Mouse (Mus musculus): ENCODE measurements around the gene Gabrb1.

The Gabrb1 gene

DNA sequence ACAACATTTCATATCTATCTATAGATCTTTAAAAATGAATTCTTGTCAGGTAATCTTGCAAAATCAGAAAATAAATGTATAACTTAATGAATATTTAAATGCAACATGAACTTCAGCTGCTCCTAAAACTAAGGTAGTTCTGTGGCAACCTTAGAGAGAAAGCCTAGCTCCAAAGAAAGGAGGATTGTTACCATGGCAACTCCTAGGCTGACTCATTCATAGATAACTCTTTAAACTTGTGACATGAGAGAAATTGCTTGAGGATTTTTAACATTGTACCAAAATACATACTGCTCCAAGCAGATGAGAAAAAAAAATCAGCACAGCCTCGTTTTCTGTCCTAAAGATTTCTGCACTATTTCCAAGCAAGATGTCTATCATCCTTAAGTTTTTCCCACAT is 171.1 kb downstream of the Gabrb1 start:
- no peak for DNase-seq (ENCODE audit: low spot score in 2 of 2)

DNA sequence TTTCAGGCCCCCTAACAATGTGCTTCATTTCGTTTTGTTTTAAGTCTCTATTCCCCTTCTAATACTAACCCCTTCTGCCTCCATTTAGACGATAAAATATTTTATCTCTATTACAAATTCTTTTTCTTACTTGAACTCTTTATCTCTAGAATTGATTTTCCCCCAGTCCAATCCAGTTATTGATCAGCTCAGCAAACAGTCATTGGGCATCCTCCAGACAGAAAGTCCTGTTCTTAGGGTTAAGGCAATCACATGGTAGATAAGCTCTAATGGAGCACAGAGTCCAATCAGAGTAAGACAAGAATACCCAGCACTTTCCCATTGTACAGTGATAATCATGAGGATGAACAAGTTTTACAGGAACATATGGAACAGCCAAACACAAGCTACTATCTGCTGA is 172.4 kb downstream of the Gabrb1 start:
- DNase-seq (ENCODE audit: low spot score in 2 of 2), result no peak

DNA sequence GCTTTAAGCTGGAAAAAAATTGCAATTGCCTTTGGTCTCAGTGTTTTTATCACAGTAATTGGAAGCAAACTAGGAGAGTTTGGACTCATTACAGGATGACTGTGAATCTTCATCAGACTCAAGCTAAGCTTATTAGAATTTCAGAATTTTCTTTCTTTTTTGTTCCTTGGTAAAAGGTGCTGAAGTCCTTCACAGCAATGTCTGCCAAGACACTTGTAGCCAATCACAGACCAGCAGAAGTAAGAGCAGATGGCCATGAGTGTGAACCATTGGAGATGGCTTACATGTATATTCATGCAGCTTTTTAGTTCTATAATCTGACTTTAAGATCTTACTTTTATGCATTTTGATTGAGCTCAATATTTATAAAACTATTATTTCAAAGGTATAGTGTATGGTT is 184.3 kb downstream of the Gabrb1 start:
- no peak for DNase-seq (ENCODE audit: low spot score in 2 of 2)

DNA sequence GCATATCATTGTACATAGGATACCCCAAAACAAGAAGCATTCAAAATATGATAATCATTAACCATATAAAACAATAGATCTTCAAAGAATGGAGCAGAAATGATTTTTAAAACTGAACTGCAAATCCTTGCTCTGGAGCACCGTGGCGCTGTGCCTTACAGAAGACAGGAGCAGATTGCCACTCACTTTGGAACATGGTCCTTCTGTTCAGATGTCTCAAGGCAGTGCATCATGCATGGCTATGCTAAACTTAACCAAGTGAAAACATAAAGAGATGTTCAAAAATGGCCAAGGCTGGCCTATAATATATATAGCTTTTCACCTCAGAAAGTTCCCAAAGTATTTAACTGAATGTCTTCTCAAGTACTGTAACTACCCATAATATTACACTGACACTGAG is 240.3 kb downstream of the Gabrb1 start:
- no peak for DNase-seq (ENCODE audit: low spot score in 2 of 2)

- DNase-seq (ENCODE audit: low spot score in 2 of 2), result no peak
Observed at GRCm38 (mm10) chr5:71903399-71903798, 245.5 kb downstream of the Gabrb1 start.

GRCm38 (mm10) chr5:71914028-71914427 is 256.1 kb downstream of the Gabrb1 start:
- no peak for DNase-seq (ENCODE audit: low spot score in 2 of 2)

DNA sequence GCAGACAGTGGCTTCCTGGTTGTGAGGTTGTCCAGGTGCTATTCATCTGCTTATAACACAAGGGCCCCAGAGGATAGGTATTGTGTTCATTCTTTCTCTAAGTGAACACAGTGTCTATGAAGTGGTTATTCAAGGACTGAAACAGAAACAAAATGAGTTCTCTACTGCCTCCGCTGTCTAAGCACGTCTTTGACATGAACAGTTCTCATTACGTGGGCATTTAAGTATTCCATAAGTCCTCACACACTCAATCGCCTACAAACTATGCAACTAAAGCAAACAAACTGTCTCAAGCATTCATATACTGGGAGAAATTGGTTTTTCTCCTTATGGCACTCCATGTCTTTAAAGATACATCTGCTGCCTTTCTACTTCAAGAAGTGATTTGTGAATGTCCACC is 257.8 kb downstream of the Gabrb1 start:
- no peak for DNase-seq (ENCODE audit: low spot score in 2 of 2)

DNA sequence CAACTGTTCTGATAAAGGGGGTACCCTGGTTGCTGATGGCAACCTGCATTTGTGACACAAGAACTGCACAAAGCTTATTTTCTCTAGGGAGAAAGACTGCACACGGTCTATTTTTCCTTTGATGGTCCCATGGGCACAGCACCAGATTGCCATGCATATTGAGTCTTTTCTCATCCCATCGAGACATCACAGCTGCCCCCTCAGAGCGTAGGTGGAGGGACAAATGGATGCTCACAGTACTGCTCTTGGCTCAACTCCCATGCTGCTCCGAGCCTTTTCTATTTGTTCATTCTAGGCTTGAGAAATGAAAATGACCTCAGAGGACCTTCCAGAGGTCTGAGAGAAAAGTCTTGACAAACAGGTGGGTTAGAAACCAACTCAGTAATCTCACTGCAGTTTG is 259.3 kb downstream of the Gabrb1 start:
- no peak for DNase-seq (ENCODE audit: low spot score in 2 of 2)

DNA sequence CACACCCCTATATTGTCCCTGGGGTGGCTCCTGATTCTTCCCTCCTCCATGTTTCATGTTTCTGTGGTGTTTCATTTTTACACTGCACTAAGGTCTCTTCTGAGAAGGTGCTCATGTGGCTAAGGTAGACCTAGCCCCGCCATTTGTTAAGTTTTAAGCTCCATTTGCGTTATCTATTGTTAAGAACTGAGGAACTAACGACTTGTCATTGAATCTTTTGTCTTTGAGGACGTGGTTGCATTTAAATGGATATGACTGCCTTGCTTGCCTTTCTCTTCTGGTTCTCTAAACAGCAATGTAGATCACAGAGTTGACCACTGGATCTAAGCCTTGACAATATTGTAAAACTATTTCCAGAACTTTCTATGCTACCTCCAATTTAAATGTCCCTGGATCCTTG is 265.7 kb downstream of the Gabrb1 start:
- DNase-seq (ENCODE audit: low spot score in 2 of 2), result no peak

GRCm38 (mm10) chr5:71926336-71926735 is 268.4 kb downstream of the Gabrb1 start:
- no peak for DNase-seq (ENCODE audit: low spot score in 2 of 2)

GRCm38 (mm10) chr5:71930036-71930435 is 272.1 kb downstream of the Gabrb1 start:
- DNase-seq (ENCODE audit: low spot score in 2 of 2), result no peak

GRCm38 (mm10) chr5:71951398-71951797 is 293.5 kb downstream of the Gabrb1 start:
- no peak for DNase-seq (ENCODE audit: low spot score in 2 of 2)

DNA sequence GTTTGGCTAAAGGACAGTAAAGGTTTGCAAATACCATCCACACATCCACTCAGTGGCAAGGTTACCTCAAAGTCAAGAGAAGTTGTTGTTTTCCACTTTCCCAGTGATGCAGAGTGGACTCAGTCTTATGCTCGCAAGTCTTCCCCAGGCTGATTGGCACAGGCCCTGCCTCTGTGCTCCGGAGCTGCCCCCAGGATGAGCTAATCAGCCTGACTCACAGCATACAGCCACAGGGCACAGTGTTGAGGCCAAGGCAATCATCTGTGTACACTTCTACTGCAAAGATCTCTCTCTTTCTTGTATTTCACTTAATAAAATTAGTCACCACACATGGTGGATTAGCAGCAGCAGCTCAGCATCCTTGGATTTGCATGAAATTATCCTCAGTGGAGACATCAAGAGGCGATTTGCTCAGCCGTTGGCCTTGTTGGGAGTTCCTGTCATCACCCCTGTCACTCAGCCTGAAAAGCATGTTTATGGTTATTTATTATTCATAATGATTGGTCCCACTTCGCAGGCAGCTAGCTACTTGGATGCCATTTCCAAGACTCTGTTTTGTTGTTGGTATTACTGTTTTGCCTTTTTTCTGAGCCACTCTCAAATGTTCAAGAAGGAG is 297.3 kb downstream of the Gabrb1 start:
- DNase-seq (ENCODE audit: low spot score in 2 of 2), result no peak

- DNase-seq (ENCODE audit: low spot score in 2 of 2), result no peak
Observed at GRCm38 (mm10) chr5:71964876-71965432, 307.0 kb downstream of the Gabrb1 start.

DNA sequence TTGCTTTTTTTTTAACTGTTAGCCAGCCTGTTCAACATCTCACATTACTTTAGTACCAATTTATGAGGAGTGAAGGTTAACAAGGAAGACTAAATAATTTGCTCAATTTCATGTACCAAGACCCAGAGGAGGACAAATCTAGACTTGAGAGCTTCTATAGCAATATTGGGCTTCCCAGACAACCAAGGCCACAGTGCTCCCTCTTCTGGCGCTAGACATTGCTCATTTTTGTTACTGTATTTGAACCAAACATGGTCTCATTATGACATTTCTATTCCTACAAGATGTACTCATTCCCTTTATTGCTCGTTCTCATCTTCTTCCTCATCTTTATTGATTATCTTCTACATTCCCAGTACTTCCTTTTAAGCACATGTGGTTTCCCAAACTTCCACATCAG is 307.6 kb downstream of the Gabrb1 start:
- no peak for DNase-seq (ENCODE audit: low spot score in 2 of 2)

DNA sequence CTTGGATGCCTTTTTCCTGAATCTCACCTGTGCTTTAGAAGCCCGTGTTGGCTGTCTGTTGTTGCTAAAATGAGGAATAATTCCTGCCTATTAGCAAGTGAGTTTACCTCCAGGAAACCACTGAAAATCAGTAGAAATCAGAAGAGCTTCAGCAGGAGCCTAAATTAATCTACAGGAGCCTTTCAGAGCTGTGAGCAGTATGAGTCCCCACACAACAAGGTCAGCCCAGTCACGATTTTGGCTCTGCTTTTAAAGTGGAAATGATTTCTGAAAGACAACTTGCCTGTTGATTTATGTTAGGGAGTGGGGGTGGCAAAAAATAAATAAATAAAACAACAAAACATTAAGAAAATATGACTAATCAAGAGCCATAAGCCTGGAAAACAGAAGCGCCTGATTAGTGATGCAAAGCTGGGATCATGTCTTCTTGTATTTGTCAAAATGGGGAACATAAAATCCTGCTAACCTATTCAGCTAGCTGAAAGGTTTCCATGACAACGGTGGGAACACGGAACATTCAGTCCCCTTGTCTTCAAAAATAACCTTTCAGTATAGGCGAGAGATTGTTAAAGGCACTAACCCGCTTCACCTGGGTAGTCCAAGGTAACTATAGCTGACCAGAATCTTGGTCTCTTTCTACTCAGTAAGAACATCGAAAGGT is 312.4 kb downstream of the Gabrb1 start:
- no peak for DNase-seq (ENCODE audit: low spot score in 2 of 2)

- DNase-seq (ENCODE audit: low spot score in 2 of 2), result no peak
Observed at GRCm38 (mm10) chr5:71972831-71973230, 314.9 kb downstream of the Gabrb1 start.

- no peak for DNase-seq (ENCODE audit: low spot score in 2 of 2)
Observed at GRCm38 (mm10) chr5:71976133-71976532, 318.2 kb downstream of the Gabrb1 start.

DNA sequence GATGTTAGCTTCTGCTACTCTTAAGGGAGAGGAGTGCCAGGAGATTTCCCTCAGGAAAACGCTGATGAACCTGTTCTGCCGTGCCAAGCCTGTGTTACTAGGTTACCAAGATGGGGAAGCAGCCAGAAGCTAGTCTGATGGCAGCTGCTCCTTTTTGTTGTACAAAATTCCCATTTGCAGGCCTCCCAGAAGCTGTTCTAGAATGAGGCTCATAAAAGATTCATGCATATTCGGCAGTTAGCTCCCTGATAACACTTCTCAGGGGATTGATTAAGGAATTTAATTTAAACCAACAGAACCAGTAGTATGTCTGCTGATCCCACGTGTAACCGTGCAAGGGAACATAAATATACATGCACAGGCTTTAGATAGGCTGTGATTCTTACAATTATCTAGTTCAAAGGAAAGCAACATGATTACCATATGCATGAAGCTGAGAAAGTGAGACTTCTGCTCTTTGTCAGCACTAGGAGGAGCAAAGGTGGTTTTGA is 318.7 kb downstream of the Gabrb1 start:
- DNase-seq (ENCODE audit: low spot score in 2 of 2), result no peak

DNA sequence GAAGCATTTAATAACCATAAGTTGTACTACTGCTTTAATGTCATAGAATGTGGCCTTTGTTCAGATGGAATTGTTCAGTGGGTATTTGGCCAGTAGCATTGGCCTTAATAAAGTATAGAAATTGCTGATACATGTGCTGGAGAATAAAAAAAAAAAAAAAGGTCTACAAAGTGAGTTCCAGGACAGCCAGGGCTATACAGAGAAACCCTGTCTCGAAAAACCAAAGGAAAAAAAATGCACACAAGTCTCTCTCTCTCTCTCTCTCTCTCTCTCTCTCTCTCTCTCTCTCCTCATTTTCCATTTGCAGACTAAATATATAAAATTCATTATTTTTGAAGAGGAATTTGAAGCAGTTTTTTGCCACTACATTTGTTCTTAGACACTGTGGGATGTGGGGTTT is 328.6 kb downstream of the Gabrb1 start:
- DNase-seq (ENCODE audit: low spot score in 2 of 2), result no peak

DNA sequence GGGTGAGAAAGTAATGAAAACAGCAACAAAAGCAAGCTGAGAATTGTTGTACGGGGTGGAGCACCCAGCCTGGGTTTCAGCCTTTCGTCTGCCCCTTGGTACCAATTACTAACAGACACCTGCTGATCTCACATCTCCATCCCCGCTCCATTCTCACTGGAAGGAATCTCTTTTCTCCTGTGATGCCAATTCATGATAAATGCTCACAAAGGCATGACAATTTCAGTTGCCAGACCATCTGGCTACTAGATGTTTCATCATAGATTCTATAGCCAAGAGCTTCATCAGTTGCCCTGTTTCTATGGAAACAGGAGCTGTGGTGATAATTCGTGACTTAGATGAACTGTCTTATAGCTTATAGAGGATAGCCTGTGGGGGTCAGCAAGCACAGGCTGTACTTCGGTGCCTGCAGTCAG is 329.1 kb downstream of the Gabrb1 start:
- no peak for DNase-seq (ENCODE audit: low spot score in 2 of 2)

- no peak for DNase-seq (ENCODE audit: low spot score in 2 of 2)
Observed at GRCm38 (mm10) chr5:71999466-71999865, 341.6 kb downstream of the Gabrb1 start.

DNA sequence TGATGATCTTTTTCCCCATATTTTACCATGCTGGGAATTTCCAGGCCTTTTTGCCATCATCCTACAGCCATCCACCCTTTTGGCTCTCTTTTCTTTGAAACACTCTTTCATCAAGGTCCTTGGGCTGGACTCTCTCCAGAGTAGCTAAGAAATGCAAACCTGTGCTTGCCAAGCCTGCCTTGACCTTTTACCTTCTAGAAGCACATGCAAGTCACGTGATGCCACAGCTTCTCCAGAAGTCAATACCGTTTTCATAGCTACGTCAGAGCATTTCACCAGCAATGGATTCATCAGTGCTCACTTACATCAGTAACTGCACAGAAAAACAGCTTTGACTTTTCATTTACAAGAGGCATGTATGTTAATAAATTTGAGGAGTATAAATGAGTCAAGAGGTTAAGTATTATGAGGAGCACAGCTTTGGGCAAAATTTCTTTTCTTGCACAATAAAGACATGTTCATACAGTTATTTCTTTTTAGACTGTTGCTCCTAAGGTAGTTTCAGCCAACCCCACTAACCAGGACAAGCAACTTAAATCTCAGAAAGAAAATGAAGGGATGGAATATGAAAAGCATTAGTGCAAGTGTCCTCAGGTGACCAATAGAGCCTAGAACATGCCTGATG is 346.0 kb downstream of the Gabrb1 start:
- no peak for DNase-seq (ENCODE audit: low spot score in 2 of 2)

Data from spleen, postnatal 10 days (tissue).